Mouse (Mus musculus) CD4-positive naive resting alpha-beta T cell, adult 76 days (primary cell): ENCODE measurements around the gene Ccdc121. TPM values are rescaled to one million over a fixed set of nuclear protein-coding genes. Genes with fewer than 3 reads are reported as not detected.

Experiments
- total RNA-seq: library from RNA; stranded (reverse); gene quantifications from one replicate; pipeline ENCODE4 v1.2.4, GENCODE M21; 2023

The Ccdc121 gene
- not detected for total RNA-seq

DNA sequence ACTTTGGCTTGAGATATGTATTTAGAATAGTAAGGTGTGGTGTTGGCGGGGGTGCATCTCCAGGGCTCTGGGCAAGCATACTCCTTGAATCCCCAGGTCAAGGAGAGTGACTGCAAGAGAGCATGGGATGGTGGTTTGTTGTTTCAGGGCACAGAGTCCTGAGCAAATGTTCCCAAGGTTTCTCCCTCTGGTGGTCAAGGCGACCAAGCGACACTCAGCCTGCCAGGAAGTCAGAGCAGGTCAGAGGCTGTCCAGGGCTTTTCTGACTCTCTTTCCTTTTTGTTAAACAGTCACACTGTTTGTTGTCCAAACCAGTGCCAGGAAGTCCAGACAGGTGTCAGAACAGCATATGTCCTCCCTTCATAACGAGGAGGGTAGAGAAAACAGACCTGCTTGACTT, at the start of gene Ccdc121:
Gene Ccdc121, minus strand, starts transcription at position 145 of the 400 bp plus-strand sequence.

Other genes with a start within 250 kb of the Ccdc121 start
- not detected for gene Cnih3, start 158.8 kb downstream of the Ccdc121 start, total RNA-seq
- gene Dnah14, start 65.1 kb upstream of the Ccdc121 start, total RNA-seq = not detected